Mouse (Mus musculus) left cerebral cortex, postnatal 4 days (tissue): ENCODE results near the gene St3gal5. TPM values are rescaled to one million over a fixed set of nuclear protein-coding genes. Genes with fewer than 3 reads are reported as not detected.
A peak's percentile ranks its signal among the peaks of the same experiment; 100 is the strongest.
"Not testable (repeated sequence)": the region's sequence is repeated elsewhere in the genome, so short reads cannot be mapped to it uniquely, and the experiment has no call there.

Experiments used
- DNase-seq: peaks from one replicate; pipeline ENCODE4 v3.0.0-alpha.2; 2022
- intact Hi-C: fragments of 180-260 bp; cut with DNase I; formaldehyde crosslinking; loops from one replicate; pipeline ENCODE4 v1.15.1; 2025
- total RNA-seq, 2 experiments: library from RNA; stranded (reverse); gene quantifications; 2 replicates each; pipeline ENCODE4 v1.2.3; 2021

The St3gal5 gene
- total RNA-seq, 2 experiments from 2014 or later: 55.3 to 63.6 TPM

- no peak for DNase-seq
- intact Hi-C loops: no loop called here
Measured at GRCm38 (mm10) chr6:72130056-72130455, 32.7 kb downstream of the St3gal5 start.

GRCm38 (mm10) chr6:72132671-72133214, 35.4 kb downstream of the St3gal5 start:
- intact Hi-C loops: no loop called here
- no peak for DNase-seq

- intact Hi-C loops: no loop called here
- DNase-seq: no peak
Measured at GRCm38 (mm10) chr6:72134850-72135515, 37.6 kb downstream of the St3gal5 start.

- DNase-seq: no peak
- intact Hi-C loops: no loop called here
Measured at GRCm38 (mm10) chr6:72136016-72136415, 38.6 kb downstream of the St3gal5 start.

GRCm38 (mm10) chr6:72136543-72136942, 39.2 kb downstream of the St3gal5 start:
- intact Hi-C loops: no loop called here
- DNase-seq: no peak

- intact Hi-C loops: no loop called here
- no peak for DNase-seq
Measured at GRCm38 (mm10) chr6:72139508-72140193, 42.3 kb downstream of the St3gal5 start.

GRCm38 (mm10) chr6:72140371-72140770, 43.0 kb downstream of the St3gal5 start:
- intact Hi-C loops: no loop called here
- DNase-seq: no peak

GRCm38 (mm10) chr6:72141191-72141590, 43.8 kb downstream of the St3gal5 start:
- intact Hi-C loops: no loop called here
- no peak for DNase-seq

GRCm38 (mm10) chr6:72142561-72142960, 45.2 kb downstream of the St3gal5 start:
- no peak for DNase-seq
- intact Hi-C loops: no loop called here

GRCm38 (mm10) chr6:72144353-72144752, 47.0 kb downstream of the St3gal5 start:
- intact Hi-C loops: no loop called here
- DNase-seq: no peak

- no peak for DNase-seq
- intact Hi-C loops: no loop called here
Measured at GRCm38 (mm10) chr6:72146803-72147202, 49.4 kb downstream of the St3gal5 start.

- intact Hi-C loops: no loop called here
- DNase-seq: no peak
Measured at GRCm38 (mm10) chr6:72148721-72149120, 51.3 kb downstream of the St3gal5 start.

- intact Hi-C loops: no loop called here
- no peak for DNase-seq
Measured at GRCm38 (mm10) chr6:72149797-72150196, 52.4 kb downstream of the St3gal5 start.

GRCm38 (mm10) chr6:72152707-72153106, 55.3 kb downstream of the St3gal5 start:
- DNase-seq: no peak
- intact Hi-C loops: no loop called here

- intact Hi-C loops: no loop called here
Measured at GRCm38 (mm10) chr6:72153455-72153854, 56.1 kb downstream of the St3gal5 start.

GRCm38 (mm10) chr6:72154008-72154407, 56.6 kb downstream of the St3gal5 start:
- intact Hi-C loops: not testable (repeated sequence)
- DNase-seq: peak; percentile 27

More at GRCm38 (mm10) chr6:72153455-72153854, 56.1 kb downstream of the St3gal5 start:
- no peak for DNase-seq

- no peak for DNase-seq
- intact Hi-C loops: no loop called here
Measured at GRCm38 (mm10) chr6:72154938-72155531, 57.6 kb downstream of the St3gal5 start.

GRCm38 (mm10) chr6:72155649-72156048, 58.3 kb downstream of the St3gal5 start:
- DNase-seq: no peak
- intact Hi-C loops: no loop called here

- no peak for DNase-seq
- intact Hi-C loops: no loop called here
Measured at GRCm38 (mm10) chr6:72158966-72159764, 61.8 kb downstream of the St3gal5 start.

GRCm38 (mm10) chr6:72159861-72160395, 62.5 kb downstream of the St3gal5 start:
- no peak for DNase-seq
- intact Hi-C loops: no loop called here

- intact Hi-C loops: no loop called here
- no peak for DNase-seq
Measured at GRCm38 (mm10) chr6:72160991-72161390, 63.6 kb downstream of the St3gal5 start.
